Mouse (Mus musculus) ES-E14 (cell line): ENCODE results near the gene Tnfsf8. TPM values are rescaled to one million over a fixed set of nuclear protein-coding genes. Genes with fewer than 3 reads are reported as not detected.

Experiments
- DNase-seq: peaks from one replicate; pipeline ENCODE4 v3.0.0-alpha.2; 2013; ENCODE audit warnings: low read depth, low spot score
- H3K27ac ChIP-seq: 2 replicates; pipeline ENCODE4 v1.5.1; 2012; ENCODE audit warnings: low read depth, mild to moderate bottlenecking, low read length, moderate library complexity, mixed read lengths; ENCODE audit not compliant: poor library complexity, insufficient read depth, severe bottlenecking
- H3K36me3 ChIP-seq: 2 replicates; pipeline ENCODE4 v1.6.1; 2012; ENCODE audit warnings: mild to moderate bottlenecking, low read length, moderate library complexity, mixed read lengths; ENCODE audit not compliant: control insufficient read depth, poor library complexity, insufficient read depth, severe bottlenecking
- H3K4me1 ChIP-seq, 2 experiments: fragments of 150-350 bp in 1 of 2; sonication (generic) in 1 of 2; 2 replicates each; pipeline ENCODE4 v1.6.1; 2012; ENCODE audit warnings: low read length in 2 of 2, mild to moderate bottlenecking in 1 of 2, mixed read lengths in 1 of 2; ENCODE audit not compliant: control insufficient read depth in 2 of 2, insufficient read depth in 2 of 2, poor library complexity in 1 of 2
- H3K4me3 ChIP-seq, 2 experiments: fragments of 150-350 bp in 1 of 2; sonication (generic) in 1 of 2; 2 replicates each; pipeline ENCODE4 v1.5.1; 2012; ENCODE audit warnings: low read length in 2 of 2, low read depth in 1 of 2, mild to moderate bottlenecking in 1 of 2, mixed read lengths in 1 of 2; ENCODE audit not compliant: insufficient read depth in 1 of 2, poor library complexity in 1 of 2, severe bottlenecking in 1 of 2
- H3K9ac ChIP-seq: 2 replicates; pipeline ENCODE4 v1.6.1; 2012; ENCODE audit warnings: low read depth, mild to moderate bottlenecking, low read length, mixed read lengths; ENCODE audit not compliant: poor library complexity, insufficient read depth, severe bottlenecking
- H3K9me3 ChIP-seq: fragments of 150-350 bp; sonication (generic); 2 replicates; pipeline ENCODE4 v1.6.1; 2012; ENCODE audit warnings: low read depth, mild to moderate bottlenecking, low read length; ENCODE audit not compliant: control insufficient read depth, insufficient read depth
- CHD2 ChIP-seq: IDR thresholded peaks from 2 replicates; pipeline ENCODE4 v1.6.1; 2014; ENCODE audit warnings: mild to moderate bottlenecking, low read depth, low read length, inconsistent platforms
- HCFC1 ChIP-seq: IDR thresholded peaks from 2 replicates; pipeline ENCODE4 v1.6.1; 2012; ENCODE audit warnings: low read length, inconsistent platforms, borderline replicate concordance; ENCODE audit not compliant: insufficient read depth
- MAFK ChIP-seq: IDR thresholded peaks from 2 replicates; pipeline ENCODE4 v1.6.1; 2014; ENCODE audit warnings: mild to moderate bottlenecking, low read depth, low read length, inconsistent platforms; ENCODE audit not compliant: insufficient read depth
- ZC3H11A ChIP-seq: IDR thresholded peaks from 2 replicates; pipeline ENCODE4 v1.6.1; 2012; ENCODE audit warnings: low read depth, mild to moderate bottlenecking, inconsistent platforms, low read length, borderline replicate concordance
- ZNF384 ChIP-seq: IDR thresholded peaks from 2 replicates; pipeline ENCODE4 v1.6.1; 2012; ENCODE audit warnings: low read depth, low read length, inconsistent platforms
- in situ Hi-C, 2 experiments: fragments of 600-800 bp; cut with MboI; formaldehyde crosslinking; loops; one replicate each; pipeline ENCODE4 v1.15.1; 2025; ENCODE audit warnings: low sequenced_read_pairs in 2 of 2, inconsistent platforms in 1 of 2; ENCODE audit not compliant: unreplicated experiment in 2 of 2
- total RNA-seq: library from RNA; depleted of rRNA; stranded (reverse); fragments of 300-350 nt; gene quantifications from 2 replicates; pipeline ENCODE4 v1.2.3, GENCODE M21; 2012; rRNA removed

Gene Tnfsf8
- 0.04 TPM in 1 of 2 replicates, not detected in the other for total RNA-seq

GRCm38 (mm10) chr4:63860688-63861540 is at the start of gene Tnfsf8:
TSS of gene Tnfsf8 (minus strand) at chr4:63861347.
- Histone ChIP-seq H3K36me3 (no peaks in the 10 kb centered on the region), H3K4me3 (no peak within 1 kb of the TSS), H3K9ac (no peak within 1 kb of the TSS), H3K9me3 (no peaks in the 10 kb centered on the region), H3K4me1 (no peaks in the 10 kb centered on the region), H3K27ac (no peak within 1 kb of the TSS)
- DNase-seq: no peak
- TF ChIP-seq ZNF384 (no peak), MAFK (no peak), CHD2 (no peak), ZC3H11A (no peak), HCFC1 (no peak)
- in situ Hi-C loops: no loop called here

GRCm38 (mm10) chr4:63908511-63908910 is 47.4 kb upstream of the Tnfsf8 start:
- no peak overlapping the region for H3K9ac ChIP-seq
- DNase-seq: no peak
- H3K4me3 ChIP-seq: no peak overlapping the region
- no peak for TF ChIP-seq ZNF384
- no peak for TF ChIP-seq MAFK
- no peak for TF ChIP-seq HCFC1
- TF ChIP-seq ZC3H11A: no peak
- no peak for TF ChIP-seq CHD2
- H3K27ac ChIP-seq: no peak overlapping the region
- no peaks in the 10 kb centered on the region for H3K36me3 ChIP-seq
- H3K9me3 ChIP-seq: no peaks in the 10 kb centered on the region
- no peaks in the 10 kb centered on the region for H3K4me1 ChIP-seq
- in situ Hi-C loops: no loop called here

DNA sequence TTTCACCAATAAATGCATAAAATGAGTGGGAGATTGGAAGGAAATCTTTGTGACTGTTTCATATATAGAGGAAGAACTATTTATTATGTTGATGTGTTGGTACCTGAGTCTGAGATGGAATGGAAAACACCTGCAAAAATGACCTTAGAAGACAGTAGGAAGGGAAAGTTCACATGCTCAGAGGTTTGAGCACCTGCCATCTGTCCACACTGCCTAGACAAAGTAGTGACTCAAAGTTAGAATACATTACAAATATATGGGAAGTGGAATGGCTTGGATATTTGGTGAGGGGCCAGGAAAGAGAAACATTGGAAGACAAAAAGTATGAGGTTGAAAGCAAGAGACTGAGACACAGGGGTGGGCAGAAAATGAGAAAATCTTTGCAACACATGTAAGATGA is 46.3 kb upstream of the Tnfsf8 start:
- no peaks in the 10 kb centered on the region for H3K4me1 ChIP-seq
- no peaks in the 10 kb centered on the region for H3K9me3 ChIP-seq
- H3K9ac ChIP-seq: no peak overlapping the region
- in situ Hi-C loops: no loop called here
- no peaks in the 10 kb centered on the region for H3K36me3 ChIP-seq
- no peak for TF ChIP-seq HCFC1
- no peak for TF ChIP-seq MAFK
- no peak for TF ChIP-seq ZNF384
- TF ChIP-seq ZC3H11A: no peak
- no peak for TF ChIP-seq CHD2
- H3K27ac ChIP-seq: no peak overlapping the region
- no peak overlapping the region for H3K4me3 ChIP-seq
- no peak for DNase-seq

- H3K4me1 ChIP-seq: no peaks in the 10 kb centered on the region
- no peak overlapping the region for H3K4me3 ChIP-seq
- TF ChIP-seq HCFC1 (no peak), ZC3H11A (no peak), MAFK (no peak), ZNF384 (no peak), CHD2 (no peak)
- in situ Hi-C loops: no loop called here
- no peak overlapping the region for H3K27ac ChIP-seq
- DNase-seq: no peak
- H3K36me3 ChIP-seq: no peaks in the 10 kb centered on the region
- no peaks in the 10 kb centered on the region for H3K9me3 ChIP-seq
- H3K9ac ChIP-seq: no peak overlapping the region
These were observed 44.9 kb upstream of the Tnfsf8 start for GRCm38 (mm10) chr4:63906050-63906449.

DNA sequence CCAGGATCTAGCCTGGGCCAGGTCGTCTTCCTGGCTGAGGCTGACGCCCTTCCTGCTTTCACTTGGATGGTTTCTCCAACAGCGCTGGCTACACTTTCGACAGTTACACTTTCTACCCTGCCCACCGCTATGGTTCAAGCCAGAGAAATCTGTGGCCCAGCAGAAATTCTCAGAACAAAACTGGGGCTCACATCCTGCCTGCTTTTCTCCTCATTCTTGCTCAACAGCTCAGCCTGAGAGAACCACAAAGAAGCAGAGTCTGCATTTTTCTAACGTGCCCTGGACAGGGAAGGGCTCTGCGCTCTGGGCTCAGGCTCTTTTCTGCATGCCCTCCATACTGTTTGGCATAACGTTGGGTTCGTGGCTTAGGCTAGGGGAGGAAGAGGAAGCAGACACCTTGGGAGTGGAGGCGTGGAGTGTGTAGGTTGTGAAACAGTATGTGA is 38.0 kb upstream of the Tnfsf8 start:
- in situ Hi-C loops: no loop called here
- TF ChIP-seq CHD2: no peak
- no peak for TF ChIP-seq ZC3H11A
- no peak for TF ChIP-seq ZNF384
- TF ChIP-seq MAFK: no peak
- TF ChIP-seq HCFC1: no peak
- Histone ChIP-seq H3K9ac (no peak overlapping the region), H3K9me3 (no peaks in the 10 kb centered on the region), H3K4me1 (no peaks in the 10 kb centered on the region), H3K4me3 (no peak overlapping the region), H3K36me3 (no peaks in the 10 kb centered on the region), H3K27ac (no peak overlapping the region)
- DNase-seq: no peak
